In genomic region chr1:174364882-174365451, GRCm38 (mm10) we compare ENCODE assay signal across 34 mouse cellular contexts. TPM values are rescaled to one million over a fixed set of nuclear protein-coding genes. Genes with fewer than 3 reads are reported as not detected.
DNase-seq lines count a peak whose midpoint lies in the region; ATAC-seq lines count a peak whose summit lies in the region.
"Had no signal": no experiment of that assay in that cellular context is flagged by ENCODE, and none has a peak within 500 bp of the region (broad histone marks: within the 10 kb centered on the region; RNA-seq: fewer than 3 reads in every experiment).

Gene Olfr417, plus strand, starts transcription at chr1:174365122.

- H3K36me3 ChIP-seq in liver, embryonic 13.5 days, result no peaks in the 10 kb centered on the region
- H3K36me3 ChIP-seq in liver, embryonic 12.5 days, result no peaks in the 10 kb centered on the region
- H3K36me3 ChIP-seq in midbrain, embryonic 11.5 days (ENCODE audit: control insufficient read depth, insufficient read depth, low read length), result no peaks in the 10 kb centered on the region
- H3K36me3 ChIP-seq in midbrain, embryonic 13.5 days, result no peaks in the 10 kb centered on the region
- H3K36me3 ChIP-seq: embryonic facial prominence, embryonic 13.5 days; forebrain, embryonic 12.5 days; forebrain, embryonic 15.5 days; G1E had no signal

- H3K4me1 ChIP-seq in liver, embryonic 13.5 days (replicated peaks), result no peaks in the 10 kb centered on the region
- no peaks in the 10 kb centered on the region for H3K4me1 ChIP-seq in liver, embryonic 12.5 days
- no peaks in the 10 kb centered on the region for H3K4me1 ChIP-seq in midbrain, embryonic 11.5 days (ENCODE audit: control insufficient read depth, insufficient read depth, low read length)
- H3K4me1 ChIP-seq in midbrain, embryonic 13.5 days (replicated peaks), result no peaks in the 10 kb centered on the region
- H3K4me1 ChIP-seq: embryonic facial prominence, embryonic 13.5 days; forebrain, embryonic 12.5 days; forebrain, embryonic 15.5 days had no signal

- 25% methylated on average over 2 of the region's 2 CpGs for WGBS in liver, embryonic 13.5 days (ENCODE audit: insufficient replicate concordance)
- 25% methylated on average over 2 of the region's 2 CpGs for WGBS in liver, embryonic 12.5 days (ENCODE audit: insufficient replicate concordance)
- 70% methylated on average over 2 of the region's 2 CpGs for WGBS in midbrain, embryonic 11.5 days
- 68% methylated on average over 2 of the region's 2 CpGs for WGBS in midbrain, embryonic 13.5 days

- H3K4me2 ChIP-seq in liver, embryonic 13.5 days, result no peak within 1 kb of the TSS
- H3K4me2 ChIP-seq in liver, embryonic 12.5 days, result no peak within 1 kb of the TSS
- no peak within 1 kb of the TSS for H3K4me2 ChIP-seq in midbrain, embryonic 11.5 days
- H3K4me2 ChIP-seq in midbrain, embryonic 13.5 days (replicated peaks), result no peak within 1 kb of the TSS
- H3K4me2 ChIP-seq: embryonic facial prominence, embryonic 13.5 days; forebrain, embryonic 12.5 days; forebrain, embryonic 15.5 days; heart, embryonic 11.5 days; hindbrain, embryonic 14.5 days had no signal

- H3K27ac ChIP-seq in liver, embryonic 13.5 days, result no peak within 1 kb of the TSS
- H3K27ac ChIP-seq in liver, embryonic 12.5 days, result no peak within 1 kb of the TSS
- H3K27ac ChIP-seq in midbrain, embryonic 11.5 days (ENCODE audit: low read depth, low read length), result no peak within 1 kb of the TSS
- H3K27ac ChIP-seq in midbrain, embryonic 13.5 days, result no peak within 1 kb of the TSS
- H3K27ac ChIP-seq: embryonic facial prominence, embryonic 13.5 days; forebrain, embryonic 12.5 days; forebrain, embryonic 15.5 days; hindbrain, embryonic 14.5 days; hindbrain, postnatal 0 days had no signal

- no peak within 1 kb of the TSS for H3K9ac ChIP-seq in liver, embryonic 13.5 days
- H3K9ac ChIP-seq in liver, embryonic 12.5 days, result no peak within 1 kb of the TSS
- H3K9ac ChIP-seq in midbrain, embryonic 11.5 days (ENCODE audit: low read length), result no peak within 1 kb of the TSS
- no peak within 1 kb of the TSS for H3K9ac ChIP-seq in midbrain, embryonic 13.5 days (replicated peaks)
- H3K9ac ChIP-seq: embryonic facial prominence, embryonic 13.5 days; forebrain, embryonic 12.5 days; forebrain, embryonic 15.5 days; hindbrain, embryonic 14.5 days had no signal

- H3K27me3 ChIP-seq in liver, embryonic 13.5 days, result no peaks in the 10 kb centered on the region
- no peaks in the 10 kb centered on the region for H3K27me3 ChIP-seq in liver, embryonic 12.5 days (replicated peaks)
- no peaks in the 10 kb centered on the region for H3K27me3 ChIP-seq in midbrain, embryonic 11.5 days (ENCODE audit: control insufficient read depth, insufficient read depth, low read length)
- H3K27me3 ChIP-seq in midbrain, embryonic 13.5 days, result no peaks in the 10 kb centered on the region
- H3K27me3 ChIP-seq: CH12.LX; embryonic facial prominence, embryonic 13.5 days; forebrain, embryonic 12.5 days; forebrain, embryonic 15.5 days had no signal

- peak; percentile 61 for ATAC-seq in liver, embryonic 13.5 days (ENCODE audit: low read depth)
- ATAC-seq in liver, embryonic 12.5 days, result no peak
- ATAC-seq in midbrain, embryonic 11.5 days (ENCODE audit: low FRiP score), result no peak
- no peak for ATAC-seq in midbrain, embryonic 13.5 days
- peak; percentile 72 to 80 for ATAC-seq in hematopoietic stem cell, adult 5-6 weeks (replicated peaks in 1 of 2; ENCODE audit: insufficient read depth in 1 of 2, low FRiP score in 2 of 2, low TSS enrichment in 1 of 2, low read depth in 1 of 2, poor library complexity in 2 of 2, severe bottlenecking in 2 of 2)
- peak; percentile 83 for ATAC-seq in megakaryocyte-erythroid progenitor cell, adult 5-6 weeks (replicated peaks; ENCODE audit: low FRiP score, low TSS enrichment, poor library complexity, severe bottlenecking)
- ATAC-seq: activated CD4-positive, CD25-positive, alpha-beta regulatory T cell, adult 4 months; forebrain, embryonic 15.5 days; hindbrain, postnatal 0 days; inflammation-experienced regulatory T-cells, adult 6 months had no signal

- DNase-seq in liver, embryonic 13.5 days, result no peak
- peak; percentile 21 for DNase-seq in midbrain, embryonic 11.5 days (ENCODE audit: low spot score, missing footprints)
- no peak for DNase-seq in kidney, adult 11 months
- no peak for DNase-seq in right cerebral cortex, postnatal 4 days
- DNase-seq: adrenal gland, adult 8-10 months; adrenal gland, postnatal 25 days; B cell, adult 2 months; cerebellum, adult 11-12 months; cerebellum, adult 8-10 months; cerebellum, postnatal 14 days; gastrocnemius, postnatal 10 days; gastrocnemius, postnatal 36 days; heart, postnatal 36 days had no signal

- no peaks in the 10 kb centered on the region for H3K9me3 ChIP-seq in liver, embryonic 13.5 days (replicated peaks)
- no peaks in the 10 kb centered on the region for H3K9me3 ChIP-seq in liver, embryonic 12.5 days (replicated peaks)
- H3K9me3 ChIP-seq in midbrain, embryonic 11.5 days (ENCODE audit: control insufficient read depth, low read length), result no peaks in the 10 kb centered on the region
- H3K9me3 ChIP-seq in midbrain, embryonic 13.5 days, result no peaks in the 10 kb centered on the region
- H3K9me3 ChIP-seq: embryonic facial prominence, embryonic 13.5 days; forebrain, embryonic 12.5 days; forebrain, embryonic 15.5 days; G1E had no signal

- H3K4me3 ChIP-seq in liver, embryonic 13.5 days (replicated peaks), result no peak within 1 kb of the TSS
- H3K4me3 ChIP-seq in liver, embryonic 12.5 days, result no peak within 1 kb of the TSS
- no peak within 1 kb of the TSS for H3K4me3 ChIP-seq in midbrain, embryonic 11.5 days (ENCODE audit: low read depth, low read length)
- no peak within 1 kb of the TSS for H3K4me3 ChIP-seq in midbrain, embryonic 13.5 days (replicated peaks)
- H3K4me3 ChIP-seq: embryonic facial prominence, embryonic 13.5 days; erythroblast, embryonic 14.5 days; forebrain, embryonic 12.5 days; forebrain, embryonic 15.5 days had no signal

RNA-seq across cellular contexts. Expression of gene Olfr417, which starts in this region (rescaled TPM):
- not detected in 2 replicates for polyA plus RNA-seq in liver, embryonic 13.5 days (2015; fragmentation: Nextera tagmentation; extraction: Ambion mirVana)
- not detected in 2 replicates for polyA plus RNA-seq in liver, embryonic 12.5 days (2016; fragmentation: Nextera tagmentation; extraction: Ambion mirVana)
- polyA plus RNA-seq in midbrain, embryonic 11.5 days (2014; fragmentation: Nextera tagmentation; extraction: Ambion mirVana), result not detected in 2 replicates
- polyA plus RNA-seq in midbrain, embryonic 13.5 days (2015; fragmentation: Nextera tagmentation; extraction: Ambion mirVana), result not detected in 2 replicates
- 0.56 and 3.6 TPM in 2 replicates for total RNA-seq in hematopoietic stem cell, adult 5-6 weeks (2017)
- total RNA-seq in megakaryocyte-erythroid progenitor cell, adult 5-6 weeks (2014; fragmentation: Nextera tagmentation), result 5.6 and 6.3 TPM in 2 replicates
- total RNA-seq in megakaryocyte-erythroid progenitor cell, adult 5-6 weeks (2017), result 1.7 and 8.2 TPM in 2 replicates
- total RNA-seq: adrenal gland, adult 8-10 months; adrenal gland, postnatal 25 days; CH12.LX; gastrocnemius, adult 18-20 months; gastrocnemius, postnatal 10 days; gastrocnemius, postnatal 36 days; heart, adult 8-10 months; heart, postnatal 36 days; hindbrain, postnatal 0 days had no signal
- polyA plus RNA-seq: activated CD4-positive, CD25-positive, alpha-beta regulatory T cell, adult 4 months; brain, embryonic 14.5 days; embryonic facial prominence, embryonic 13.5 days; erythroblast, embryonic 14.5 days; forebrain, embryonic 12.5 days; forebrain, embryonic 15.5 days; G1E; heart, embryonic 11.5 days; heart, embryonic 14.5 days; heart, postnatal 0 days; hindbrain, embryonic 11.5 days; hindbrain, embryonic 14.5 days; hindbrain, postnatal 0 days; inflammation-experienced regulatory T-cells, adult 6 months had no signal

Comparison
In these comparisons a context has a peak if more than half of its experiments do, and no peak if none do; other contexts are left out.
1. Peak in ATAC-seq in liver, embryonic 13.5 days; RNA of the gene not detected or under 1 TPM.
2. Peak in DNase-seq in midbrain, embryonic 11.5 days; RNA of the gene not detected or under 1 TPM.
3. ATAC-seq: peak in hematopoietic stem cell, adult 5-6 weeks (2 of 2) and megakaryocyte-erythroid progenitor cell, adult 5-6 weeks (single experiment); none in liver, embryonic 12.5 days (single experiment), midbrain, embryonic 11.5 days (single experiment) and midbrain, embryonic 13.5 days (single experiment).